Mouse (Mus musculus): ENCODE results near the gene Ftsj1. TPM values are rescaled to one million over a fixed set of nuclear protein-coding genes. Genes with fewer than 3 reads are reported as not detected.

The Ftsj1 gene
- polyA plus RNA-seq, 1 experiment = 24.2 TPM

DNA sequence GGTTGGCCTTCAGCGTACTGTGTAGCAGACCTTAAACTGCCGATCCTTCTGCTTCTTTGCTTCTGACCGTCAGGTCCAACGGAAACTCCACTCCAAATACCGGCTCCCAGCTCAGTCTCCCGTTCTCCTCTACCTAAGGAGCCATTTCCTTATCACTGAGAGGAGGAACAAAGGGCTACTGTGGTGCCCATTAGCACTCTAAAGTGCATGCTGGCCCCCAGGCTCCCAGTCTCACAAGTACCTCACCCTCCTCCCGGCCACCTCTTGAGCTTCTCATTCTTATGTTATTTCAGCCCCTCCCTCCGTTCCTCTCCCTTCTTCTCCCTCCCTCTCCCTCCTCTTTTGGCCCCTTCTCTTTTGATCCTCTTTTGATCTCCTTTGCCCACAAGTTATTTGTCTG is 32.6 kb downstream of the Ftsj1 start:
- no peak for DNase-seq (ENCODE audit: low spot score)

DNA sequence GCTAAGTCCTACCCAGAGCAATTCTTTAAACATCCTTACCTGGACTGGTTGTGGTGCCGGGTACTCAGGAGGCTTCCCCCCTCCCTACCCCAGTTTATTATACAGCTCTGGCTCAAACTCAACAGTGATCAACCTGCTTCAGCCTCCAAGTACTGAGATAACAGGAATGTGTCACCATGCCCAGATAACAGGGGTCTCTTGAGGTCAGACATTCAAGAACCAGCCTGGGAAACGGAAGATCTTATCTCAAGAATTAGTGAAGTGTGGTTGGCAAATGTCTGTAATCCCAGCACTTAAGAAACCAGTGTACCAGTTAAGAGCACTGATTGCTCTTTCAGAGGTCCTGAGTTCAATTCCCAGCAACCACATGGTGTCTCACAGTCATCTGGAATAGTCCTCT is 34.1 kb downstream of the Ftsj1 start:
- DNase-seq (ENCODE audit: low spot score) = no peak

DNA sequence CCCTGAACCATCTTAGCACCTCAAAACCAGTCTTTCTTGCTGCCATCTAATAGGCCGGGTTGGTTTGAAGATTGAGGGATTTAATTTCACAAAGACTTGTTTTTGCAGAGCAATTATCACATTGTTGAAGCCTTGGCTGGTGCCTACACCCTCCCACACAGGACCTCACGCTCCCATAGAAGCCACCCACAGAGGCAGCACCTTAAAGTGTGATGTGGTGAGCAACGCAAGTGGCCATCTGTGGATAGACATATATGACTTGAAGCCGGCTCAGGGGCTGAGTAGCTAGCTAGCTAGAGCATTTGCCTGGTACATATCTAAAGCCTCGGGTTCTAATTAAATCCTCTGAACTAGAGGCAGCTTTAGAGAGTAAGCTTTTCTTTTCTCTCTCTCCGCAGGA is 34.8 kb downstream of the Ftsj1 start:
- DNase-seq (ENCODE audit: low spot score) = no peak

DNA sequence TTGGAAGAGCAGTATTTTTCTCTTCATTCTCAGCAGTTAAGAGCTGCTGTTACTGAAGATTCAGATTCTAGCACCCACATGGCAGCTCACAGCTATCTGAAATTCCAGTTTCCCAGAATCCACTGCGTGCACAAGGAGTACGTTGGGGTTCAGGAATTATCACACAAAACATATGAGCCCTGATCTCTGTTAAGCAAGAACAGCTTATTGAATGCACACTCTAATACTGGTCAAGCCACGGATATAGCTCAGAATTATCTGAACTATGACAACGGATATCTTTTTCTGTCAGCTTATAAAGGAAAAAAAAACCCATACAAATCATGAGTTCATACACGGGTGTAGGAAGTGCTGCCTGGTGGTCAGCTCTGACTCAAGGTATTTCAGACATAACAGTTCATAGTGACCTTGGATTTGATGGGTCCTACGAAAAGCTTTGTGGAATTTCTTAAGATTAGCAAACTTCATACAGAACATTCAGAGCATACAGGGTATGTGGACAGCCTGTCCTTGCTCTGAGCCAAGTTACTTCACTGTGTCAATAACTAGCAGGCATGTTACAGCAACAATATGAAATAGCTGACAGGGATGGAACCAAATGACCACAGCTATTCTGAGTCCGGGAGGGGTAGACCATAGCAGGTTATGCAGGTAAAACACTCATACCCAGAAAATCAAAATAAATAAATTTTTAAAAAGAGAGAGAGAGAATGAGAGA is 40.6 kb downstream of the Ftsj1 start:
- DNase-seq (ENCODE audit: low spot score) = no peak

DNA sequence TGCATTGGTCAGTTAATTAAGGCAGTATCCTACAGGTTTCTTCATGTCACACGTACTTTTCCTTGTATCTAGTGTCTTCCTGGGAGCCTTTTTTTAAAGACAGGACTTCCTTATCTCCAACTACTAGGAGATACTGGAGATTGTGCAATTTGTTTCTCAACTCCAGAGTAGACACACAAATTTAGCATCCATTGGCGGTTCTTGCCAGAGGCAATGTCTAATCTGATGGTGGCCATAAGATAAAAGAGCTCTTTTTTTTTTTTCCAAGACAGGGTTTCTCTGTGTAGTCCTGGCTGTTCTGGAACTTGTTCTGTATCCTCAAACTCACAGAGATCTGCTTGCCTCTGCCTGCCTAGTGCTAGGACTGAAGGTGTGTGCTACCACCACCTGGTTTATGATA is 42.5 kb downstream of the Ftsj1 start:
- no peak for DNase-seq (ENCODE audit: low spot score)

DNA sequence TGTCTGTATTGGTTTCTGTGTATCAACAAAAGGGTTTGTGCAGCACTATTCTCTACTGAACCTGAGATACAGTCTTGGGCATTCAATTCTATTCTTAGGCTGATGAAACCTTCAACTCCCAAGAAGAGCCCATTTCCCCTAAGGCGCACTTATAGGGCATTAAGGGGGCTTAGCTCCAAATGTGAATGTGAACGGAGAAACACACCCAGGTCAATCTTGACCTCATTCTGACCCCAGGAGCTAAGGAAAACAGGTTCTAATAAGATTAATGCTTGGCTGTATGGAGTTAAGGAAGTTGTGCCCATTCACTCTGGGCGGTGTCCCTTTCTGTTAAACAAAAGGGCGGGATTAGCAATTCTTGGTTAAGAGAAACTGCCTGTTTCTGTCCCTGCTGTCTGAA is 45.0 kb downstream of the Ftsj1 start:
- no peak for DNase-seq (ENCODE audit: low spot score)

DNA sequence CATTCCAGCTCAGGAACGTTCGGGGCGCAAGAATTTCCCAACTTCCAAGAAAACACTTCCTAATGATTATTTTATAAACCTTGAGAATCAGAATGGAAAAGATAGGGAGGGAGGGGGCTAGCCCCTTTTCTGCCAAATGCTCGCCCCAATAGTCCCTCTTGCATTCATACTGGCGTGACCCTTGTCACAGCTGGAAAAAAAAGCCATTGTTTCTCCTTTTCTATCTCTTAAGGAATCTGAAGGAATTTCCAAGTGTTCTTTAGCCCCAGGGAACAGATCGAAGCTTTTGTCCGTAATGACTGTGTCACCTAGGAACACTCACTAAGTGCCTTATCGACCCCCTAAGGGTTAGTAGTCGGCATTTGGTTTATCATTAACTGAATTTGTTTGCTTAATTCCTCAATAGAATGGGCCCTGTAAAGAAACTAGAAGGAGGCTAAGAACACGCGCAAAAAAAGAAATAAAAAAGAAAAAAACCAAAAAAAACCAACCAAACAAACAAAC is 45.5 kb downstream of the Ftsj1 start:
- no peak for DNase-seq (ENCODE audit: low spot score)

DNA sequence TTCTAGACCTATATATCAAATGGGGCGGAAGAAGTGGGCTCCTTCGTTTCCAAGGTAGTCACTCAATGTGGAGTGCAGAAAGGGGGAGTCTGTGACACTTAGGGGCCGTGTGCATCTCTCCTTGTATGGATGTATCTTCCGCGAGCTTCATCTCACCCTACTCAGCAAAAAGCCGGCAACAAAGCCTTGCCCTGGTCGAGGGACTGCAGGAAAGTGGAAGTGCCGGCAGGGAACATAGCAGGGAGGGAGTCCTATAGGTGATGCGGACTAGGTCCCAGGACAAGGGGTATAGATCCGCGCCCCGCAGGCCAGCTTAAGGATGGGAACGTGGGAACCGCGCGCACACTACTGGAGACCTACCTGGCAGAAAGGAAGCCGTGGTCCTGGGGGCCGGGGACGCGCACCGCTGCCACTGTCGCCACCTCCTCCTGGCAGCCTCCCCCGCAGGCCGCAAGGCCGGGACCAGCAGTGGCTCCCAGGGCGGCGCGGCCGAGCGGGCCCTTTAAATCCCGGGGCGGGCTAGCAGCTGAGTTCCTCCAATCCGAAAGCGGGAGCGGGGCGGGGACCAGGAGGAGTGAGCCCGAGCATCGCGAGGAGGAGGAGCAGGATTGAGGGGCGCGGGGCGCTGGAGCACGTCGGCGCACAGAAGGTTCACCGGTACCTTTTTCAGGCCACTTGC is 46.1 kb downstream of the Ftsj1 start, which contains the start of gene Porcn:
Porcn (minus strand) TSS at position 511 of the 679 bp plus-strand sequence.
- DNase-seq (ENCODE audit: low spot score) = peak; percentile 61

DNA sequence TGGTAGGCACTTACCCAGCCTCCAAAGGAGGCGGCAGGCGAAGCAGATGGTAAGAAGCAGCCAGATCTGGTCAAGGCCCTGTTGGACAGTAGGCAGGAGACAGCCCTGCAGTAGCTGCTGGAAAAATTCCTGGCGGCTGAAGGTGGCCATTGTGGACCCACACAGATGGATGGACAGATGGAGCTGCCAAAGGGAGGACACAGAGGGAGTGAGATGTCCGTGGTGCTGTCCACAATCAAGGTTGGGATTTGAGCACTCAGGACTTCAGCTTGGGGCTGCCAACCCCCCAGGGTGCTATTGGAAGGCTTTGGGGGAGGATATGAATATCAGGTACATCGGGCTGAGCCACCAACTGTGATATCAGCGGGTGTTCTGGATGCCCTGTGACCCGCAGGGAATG is 46.7 kb downstream of the Ftsj1 start:
- no peak for DNase-seq (ENCODE audit: low spot score)

DNA sequence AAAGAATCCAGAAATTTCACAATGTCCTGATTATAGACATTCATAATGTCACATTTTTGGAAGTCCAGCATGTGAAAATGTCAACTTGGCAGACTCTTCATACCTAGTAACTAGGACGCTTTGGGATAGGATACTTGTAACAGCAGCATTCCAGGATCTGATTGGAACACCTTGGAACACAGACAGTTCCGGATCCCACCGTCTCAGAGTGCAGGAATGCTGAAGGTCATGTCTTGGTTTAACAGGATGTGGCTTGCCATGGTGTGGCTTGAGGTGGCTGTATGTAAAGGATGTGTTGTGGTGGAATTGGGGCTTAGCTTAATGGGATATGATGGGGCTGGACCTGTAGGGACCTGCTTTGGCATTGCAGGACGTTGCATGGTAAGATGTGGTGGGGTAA is 47.1 kb downstream of the Ftsj1 start:
- no peak for DNase-seq (ENCODE audit: low spot score)

DNA sequence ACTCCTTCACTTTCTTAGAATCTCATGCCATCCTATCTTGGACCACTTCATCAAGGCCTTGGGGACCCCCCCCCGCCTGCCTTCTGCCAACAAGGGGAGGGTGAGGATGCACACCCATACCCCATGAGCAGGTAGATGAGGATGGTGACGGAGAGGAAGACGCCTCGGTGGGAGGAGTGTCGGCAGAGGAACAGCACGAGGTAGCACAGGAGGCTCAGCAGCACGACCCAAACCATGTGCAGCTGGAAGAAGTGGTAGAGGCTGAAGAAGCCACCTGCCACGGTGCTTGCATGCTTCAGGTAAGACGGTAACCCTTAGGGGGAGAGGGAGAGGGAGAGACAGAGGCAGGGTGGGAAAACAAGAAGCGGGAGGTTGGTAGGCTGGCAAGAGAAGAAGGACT is 48.1 kb downstream of the Ftsj1 start:
- DNase-seq (ENCODE audit: low spot score) = no peak

DNA sequence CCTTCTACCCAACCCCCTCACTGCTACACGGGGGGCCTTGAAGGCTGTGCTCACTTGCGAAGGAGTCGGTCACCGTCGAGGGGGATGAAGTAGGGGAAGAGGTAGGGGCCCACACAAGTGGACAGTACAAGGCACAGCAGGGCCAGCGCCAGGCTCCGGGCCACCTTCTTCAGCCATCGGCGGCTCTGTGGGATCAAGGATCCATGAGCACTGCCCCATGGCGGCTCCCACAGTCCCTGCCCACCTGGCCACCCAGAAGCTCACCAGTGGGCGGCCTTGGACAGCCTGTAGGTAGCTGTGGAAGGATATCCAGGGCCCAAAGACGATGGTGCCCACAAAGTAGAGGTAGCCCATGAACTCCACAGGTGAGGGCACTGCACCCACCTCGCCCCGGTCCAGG is 49.1 kb downstream of the Ftsj1 start:
- DNase-seq (ENCODE audit: low spot score) = no peak

DNA sequence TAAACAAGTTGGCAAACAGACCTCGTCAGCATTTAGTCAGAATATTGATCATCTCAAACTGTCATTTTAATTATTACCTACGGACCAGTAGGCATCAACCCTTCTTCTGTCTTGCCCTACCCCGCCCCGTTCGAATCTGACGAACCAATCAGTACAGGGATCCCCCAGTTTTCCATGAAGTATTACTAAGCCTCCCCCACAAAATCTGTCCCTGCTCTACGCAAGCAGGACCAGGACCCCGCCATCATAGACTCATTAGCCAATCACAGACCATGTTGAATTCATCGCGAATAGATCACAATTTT is 58.8 kb downstream of the Ftsj1 start, which contains the start of gene Ebp:
Ebp (minus strand) TSS at position 94 of the 305 bp plus-strand sequence.
- no peak for DNase-seq (ENCODE audit: low spot score)

DNA sequence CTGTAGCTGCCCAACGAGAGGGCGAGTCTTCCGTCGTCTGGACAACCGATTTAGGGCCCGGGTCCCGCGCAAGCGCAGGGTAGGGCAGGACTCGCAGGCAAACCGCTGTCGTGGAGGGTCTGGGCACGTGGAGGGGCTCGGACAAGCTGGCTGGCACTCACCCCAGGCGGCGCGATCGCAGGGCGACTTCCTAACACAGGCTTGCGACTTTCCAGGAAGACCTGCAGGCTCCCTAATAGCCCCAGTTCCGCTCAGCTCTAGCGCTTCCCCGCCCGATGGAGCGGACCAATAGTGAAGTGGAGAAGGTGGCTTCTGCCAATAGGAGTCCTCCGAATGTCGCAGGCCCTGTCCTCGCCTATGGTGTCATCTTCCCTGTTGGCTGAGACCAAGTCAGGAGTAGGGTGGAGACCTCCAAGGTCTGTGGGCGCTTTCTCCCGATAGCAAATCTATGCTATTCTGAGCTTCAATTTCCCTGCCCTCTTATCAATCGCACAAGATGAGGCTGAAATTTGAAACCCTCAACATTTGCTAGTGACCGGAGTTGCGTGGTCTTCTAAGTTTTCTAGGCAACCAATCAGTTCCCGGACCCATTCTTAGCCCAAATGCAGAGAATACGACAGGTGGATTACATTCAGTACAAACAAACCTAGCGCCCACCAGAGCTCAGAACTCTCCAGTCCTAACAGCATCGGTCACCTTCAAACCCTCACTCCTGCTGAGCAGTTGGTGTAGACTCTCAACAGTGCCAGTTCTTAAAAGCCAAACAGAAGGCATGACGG is 59.4 kb downstream of the Ftsj1 start:
- peak; percentile 49 for DNase-seq (ENCODE audit: low spot score)

DNA sequence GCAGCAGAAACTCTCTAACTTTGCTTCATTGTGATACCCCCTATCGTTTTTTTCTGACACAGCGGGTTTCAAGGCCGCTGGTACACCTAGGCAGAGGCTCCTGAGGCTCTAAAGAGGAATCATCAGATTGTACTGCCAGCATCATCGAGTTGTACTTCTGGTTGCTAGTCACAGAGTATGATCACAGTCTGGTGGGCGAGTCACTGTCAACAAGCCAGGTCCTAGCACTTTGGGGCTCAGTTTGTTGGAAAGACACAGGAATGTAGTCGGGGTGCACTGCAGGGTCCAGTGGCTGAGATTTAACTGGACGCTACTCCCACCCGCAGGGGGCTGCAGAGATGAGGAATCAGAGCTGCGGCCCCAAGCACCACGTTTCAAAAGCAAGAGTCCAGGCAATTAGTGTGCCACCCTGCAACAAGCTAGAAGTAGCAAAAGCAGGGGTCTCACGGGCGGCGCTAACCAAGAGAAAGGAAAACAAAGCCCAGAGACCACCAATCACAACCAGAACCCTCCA is 60.0 kb downstream of the Ftsj1 start:
- no peak for DNase-seq (ENCODE audit: low spot score)

Other genes with a start within 250 kb of the Ftsj1 start
- gene Glod5, start 233.9 kb downstream of the Ftsj1 start, polyA plus RNA-seq (2012; rRNA removed) = not detected in 2 replicates
- gene Suv39h1, start 177.6 kb downstream of the Ftsj1 start, polyA plus RNA-seq (2012; rRNA removed) = 11.8 and 13.0 TPM in 2 replicates
- gene Was, start 161.9 kb downstream of the Ftsj1 start, polyA plus RNA-seq (2012; rRNA removed) = 3.8 and 3.9 TPM in 2 replicates
- gene Wdr13, start 119.5 kb downstream of the Ftsj1 start, polyA plus RNA-seq (2012; rRNA removed) = 73.3 and 77.8 TPM in 2 replicates
- gene Rbm3, start 106.5 kb downstream of the Ftsj1 start, polyA plus RNA-seq (2012; rRNA removed) = 281 and 318 TPM in 2 replicates
- gene Tbc1d25, start 76.2 kb downstream of the Ftsj1 start, polyA plus RNA-seq (2012; rRNA removed) = 11.2 and 11.7 TPM in 2 replicates
- 30.5 and 33.0 TPM in 2 replicates for gene Ebp, start 58.9 kb downstream of the Ftsj1 start, polyA plus RNA-seq (2012; rRNA removed)
- gene Porcn, start 45.9 kb downstream of the Ftsj1 start, polyA plus RNA-seq (2012; rRNA removed) = 40.1 and 41.2 TPM in 2 replicates
- gene Slc38a5, start 18.7 kb upstream of the Ftsj1 start, polyA plus RNA-seq (2012; rRNA removed) = 2.1 and 2.9 TPM in 2 replicates
- gene Ssxb10, start 75.0 kb upstream of the Ftsj1 start, polyA plus RNA-seq (2012; rRNA removed) = not detected in 2 replicates
- not detected in 2 replicates for gene Ssxb9, start 114.6 kb upstream of the Ftsj1 start, polyA plus RNA-seq (2012; rRNA removed)
- not detected in 2 replicates for gene Ssxb1, start 160.9 kb upstream of the Ftsj1 start, polyA plus RNA-seq (2012; rRNA removed)
- not detected in 2 replicates for gene Ssxb2, start 209.3 kb upstream of the Ftsj1 start, polyA plus RNA-seq (2012; rRNA removed)

Measured in urinary bladder, adult 2 months (tissue).